Mouse (Mus musculus): ENCODE results near the gene Btbd6. TPM values are rescaled to one million over a fixed set of nuclear protein-coding genes. Genes with fewer than 3 reads are reported as not detected.

The Btbd6 gene
- polyA plus RNA-seq, 1 experiment from 2014 or later: 30.3 TPM

- H3K4me3 ChIP-seq: peak within 1 kb of the TSS; percentile 67
- no peaks in the 10 kb centered on the region for H3K27me3 ChIP-seq
- ATAC-seq: peak; percentile 84
- peaks cover 19% of the 10 kb centered on the region for H3K4me1 ChIP-seq
- H3K4me2 ChIP-seq: peak within 1 kb of the TSS; percentile 67
- peak within 1 kb of the TSS; percentile 82 for H3K9ac ChIP-seq
- no peak within 1 kb of the TSS for H3K27ac ChIP-seq
- no peaks in the 10 kb centered on the region for H3K36me3 ChIP-seq (ENCODE audit: poor library complexity, severe bottlenecking)
- 1% methylated on average over 53 of the region's 58 CpGs for WGBS
- no peaks in the 10 kb centered on the region for H3K9me3 ChIP-seq (replicated peaks)
Observed at GRCm38 (mm10) chr12:112941776-112942713, 34.2 kb upstream of the Btbd6 start, which contains the start of gene Nudt14. Gene Nudt14 (minus strand): TSS chr12:112942124.

- no peaks in the 10 kb centered on the region for H3K27me3 ChIP-seq
- no peak for ATAC-seq
- no peak overlapping the region for H3K9ac ChIP-seq
- H3K4me1 ChIP-seq: peaks cover 15% of the 10 kb centered on the region
- no peak overlapping the region for H3K4me3 ChIP-seq
- WGBS: 88% methylated on average over 2 of the region's 2 CpGs
- H3K4me2 ChIP-seq: no peak overlapping the region
- no peaks in the 10 kb centered on the region for H3K9me3 ChIP-seq (replicated peaks)
- H3K36me3 ChIP-seq (ENCODE audit: poor library complexity, severe bottlenecking): no peaks in the 10 kb centered on the region
- no peak overlapping the region for H3K27ac ChIP-seq
Observed at GRCm38 (mm10) chr12:112943669-112944068, 32.6 kb upstream of the Btbd6 start.

- H3K9me3 ChIP-seq (replicated peaks): no peaks in the 10 kb centered on the region
- no peak overlapping the region for H3K27ac ChIP-seq
- H3K4me3 ChIP-seq: no peak overlapping the region
- H3K36me3 ChIP-seq (ENCODE audit: poor library complexity, severe bottlenecking): no peaks in the 10 kb centered on the region
- 21% methylated on average over 4 of the region's 4 CpGs for WGBS
- peaks cover 4% of the 10 kb centered on the region; the same call in 1 of the 2 replicates for H3K27me3 ChIP-seq
- ATAC-seq: no peak
- no peak overlapping the region for H3K9ac ChIP-seq
- peaks cover 22% of the 10 kb centered on the region for H3K4me1 ChIP-seq
- no peak overlapping the region for H3K4me2 ChIP-seq
Observed at GRCm38 (mm10) chr12:112947307-112947706, 29.0 kb upstream of the Btbd6 start.

- Histone ChIP-seq H3K4me2 (peak overlapping the region; percentile 80), H3K9ac (peak overlapping the region; percentile 71), H3K27ac (peak overlapping the region; percentile 74), H3K36me3 (ENCODE audit: poor library complexity, severe bottlenecking) (no peaks in the 10 kb centered on the region), H3K27me3 (peaks cover 4% of the 10 kb centered on the region; the same call in 1 of the 2 replicates), H3K9me3 (replicated peaks) (no peaks in the 10 kb centered on the region), H3K4me3 (peak overlapping the region; percentile 50), H3K4me1 (peaks cover 20% of the 10 kb centered on the region)
- under 1% methylated on average over 54 of the region's 58 CpGs for WGBS
- peak; percentile 90 for ATAC-seq
Observed at GRCm38 (mm10) chr12:112950040-112950760, 26.1 kb upstream of the Btbd6 start.

DNA sequence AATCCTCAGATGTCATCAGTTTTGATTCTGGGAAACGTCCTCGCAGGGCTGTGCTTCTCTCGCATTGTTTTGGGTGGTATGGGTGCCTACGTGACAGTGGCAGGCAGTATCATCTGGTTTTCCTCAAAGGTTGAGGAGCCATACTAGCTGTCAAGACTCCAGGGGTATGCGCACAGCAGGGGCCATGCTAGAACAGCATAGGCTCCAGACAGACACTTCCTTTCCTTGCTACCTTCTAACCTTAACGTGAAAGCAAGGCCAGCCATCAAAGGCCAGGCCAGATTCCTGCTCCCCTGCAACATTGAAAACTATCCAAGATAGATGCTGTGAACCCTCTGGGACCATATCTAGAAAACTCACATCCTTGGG lies 25.5 kb upstream of the Btbd6 start:
- H3K27ac ChIP-seq: peak overlapping the region; percentile 74
- H3K9me3 ChIP-seq (replicated peaks): no peaks in the 10 kb centered on the region
- ATAC-seq: peak; percentile 41
- peak overlapping the region; percentile 50 for H3K4me3 ChIP-seq
- peaks cover 20% of the 10 kb centered on the region for H3K4me1 ChIP-seq
- peaks cover 4% of the 10 kb centered on the region; the same call in 1 of the 2 replicates for H3K27me3 ChIP-seq
- H3K9ac ChIP-seq: peak overlapping the region; percentile 71
- no peaks in the 10 kb centered on the region for H3K36me3 ChIP-seq (ENCODE audit: poor library complexity, severe bottlenecking)
- WGBS: 4% methylated on average over 6 of the region's 6 CpGs
- H3K4me2 ChIP-seq: peak overlapping the region; percentile 80

GRCm38 (mm10) chr12:112951150-112951842 lies 25.0 kb upstream of the Btbd6 start:
- ATAC-seq: no peak
- WGBS: 25% methylated on average over 7 of the region's 7 CpGs

DNA sequence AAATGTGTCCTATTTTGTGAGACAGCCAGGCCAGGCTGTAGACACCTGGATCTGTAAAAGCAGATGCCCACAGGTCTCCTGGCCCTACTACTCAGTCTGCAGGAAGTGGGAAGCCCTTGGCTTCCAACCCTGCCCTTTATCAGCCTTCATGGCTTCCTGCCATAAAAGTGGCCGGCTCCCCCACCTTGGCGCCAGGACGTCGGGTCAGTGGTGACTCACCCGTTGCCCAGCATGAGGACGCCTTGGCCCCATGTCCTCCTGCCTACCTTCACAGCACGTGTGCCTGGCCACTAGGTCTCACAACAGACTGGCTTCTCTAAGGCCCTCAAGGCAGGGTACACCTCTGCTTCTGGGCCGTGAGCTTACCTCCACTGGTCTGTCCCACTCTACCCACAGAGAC lies 23.8 kb upstream of the Btbd6 start:
- H3K27ac ChIP-seq: no peak overlapping the region
- peaks cover 20% of the 10 kb centered on the region for H3K4me1 ChIP-seq
- peaks cover 8% of the 10 kb centered on the region for H3K36me3 ChIP-seq (ENCODE audit: poor library complexity, severe bottlenecking)
- peaks cover 4% of the 10 kb centered on the region; the same call in 1 of the 2 replicates for H3K27me3 ChIP-seq
- no peak for ATAC-seq
- no peak overlapping the region for H3K4me2 ChIP-seq
- 87% methylated on average over 8 of the region's 8 CpGs for WGBS
- H3K9me3 ChIP-seq (replicated peaks): no peaks in the 10 kb centered on the region
- no peak overlapping the region for H3K4me3 ChIP-seq
- H3K9ac ChIP-seq: no peak overlapping the region

More at GRCm38 (mm10) chr12:112951150-112951842, 25.0 kb upstream of the Btbd6 start:
- H3K36me3 ChIP-seq (ENCODE audit: poor library complexity, severe bottlenecking): no peaks in the 10 kb centered on the region
- H3K4me2 ChIP-seq: peak overlapping the region; percentile 80
- H3K9ac ChIP-seq: 0 out of 2 replicates have a peak overlapping the region, but pooled peaks have one; percentile 71
- peaks cover 20% of the 10 kb centered on the region for H3K4me1 ChIP-seq
- peak overlapping the region; percentile 50 for H3K4me3 ChIP-seq
- H3K9me3 ChIP-seq (replicated peaks): no peaks in the 10 kb centered on the region
- H3K27ac ChIP-seq: peak overlapping the region; percentile 74
- peaks cover 4% of the 10 kb centered on the region; the same call in 1 of the 2 replicates for H3K27me3 ChIP-seq

GRCm38 (mm10) chr12:112952926-112953565 lies 23.2 kb upstream of the Btbd6 start:
- no peak overlapping the region for H3K27ac ChIP-seq
- H3K4me2 ChIP-seq: no peak overlapping the region
- no peak for ATAC-seq
- no peak overlapping the region for H3K4me3 ChIP-seq
- no peaks in the 10 kb centered on the region for H3K9me3 ChIP-seq (replicated peaks)
- H3K36me3 ChIP-seq (ENCODE audit: poor library complexity, severe bottlenecking): peaks cover 13% of the 10 kb centered on the region
- H3K9ac ChIP-seq: no peak overlapping the region
- peaks cover 4% of the 10 kb centered on the region; the same call in 1 of the 2 replicates for H3K27me3 ChIP-seq
- peaks cover 20% of the 10 kb centered on the region for H3K4me1 ChIP-seq
- WGBS: 84% methylated on average over 3 of the region's 3 CpGs

DNA sequence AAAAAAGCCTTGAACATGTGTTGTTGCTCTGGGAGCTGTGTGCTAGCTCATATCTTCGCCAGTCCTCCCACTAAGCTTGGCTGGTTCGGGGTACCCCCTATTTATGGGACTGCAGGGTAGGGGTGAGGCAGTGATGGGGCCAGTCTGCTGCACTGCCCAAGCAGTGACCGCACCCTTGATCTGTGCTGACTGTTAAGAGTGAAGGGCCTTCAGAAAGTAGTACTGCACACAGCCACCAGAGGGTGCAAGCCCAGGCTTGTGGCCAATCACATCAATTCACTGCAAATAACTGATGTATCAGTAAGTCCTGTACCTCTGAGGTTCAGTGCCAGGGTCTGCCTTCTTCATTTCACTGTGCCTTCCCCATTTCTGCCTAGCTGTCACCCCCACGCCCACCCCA lies 20.5 kb upstream of the Btbd6 start:
- H3K9me3 ChIP-seq (replicated peaks): no peaks in the 10 kb centered on the region
- WGBS: 34% methylated on average over 4 of the region's 4 CpGs
- H3K4me3 ChIP-seq: no peak overlapping the region
- peak; percentile 46; the same call in 1 of the 2 replicates for ATAC-seq
- H3K4me2 ChIP-seq: no peak overlapping the region
- peak overlapping the region; percentile 51 for H3K27ac ChIP-seq
- no peak overlapping the region for H3K9ac ChIP-seq
- H3K4me1 ChIP-seq: peaks cover 5% of the 10 kb centered on the region
- peaks cover 34% of the 10 kb centered on the region for H3K36me3 ChIP-seq (ENCODE audit: poor library complexity, severe bottlenecking)
- H3K27me3 ChIP-seq: peaks cover 4% of the 10 kb centered on the region; the same call in 1 of the 2 replicates

GRCm38 (mm10) chr12:112958303-112958702 lies 18.0 kb upstream of the Btbd6 start:
- no peak overlapping the region for H3K4me2 ChIP-seq
- no peak overlapping the region for H3K27ac ChIP-seq
- H3K36me3 ChIP-seq (ENCODE audit: poor library complexity, severe bottlenecking): peaks cover 59% of the 10 kb centered on the region
- no peak overlapping the region for H3K9ac ChIP-seq
- 35% methylated on average over 4 of the region's 4 CpGs for WGBS
- H3K9me3 ChIP-seq (replicated peaks): no peaks in the 10 kb centered on the region
- H3K4me3 ChIP-seq: no peak overlapping the region
- no peaks in the 10 kb centered on the region for H3K27me3 ChIP-seq
- H3K4me1 ChIP-seq: no peaks in the 10 kb centered on the region
- no peak for ATAC-seq

GRCm38 (mm10) chr12:112959421-112959820 lies 16.9 kb upstream of the Btbd6 start:
- ATAC-seq: no peak
- H3K4me3 ChIP-seq: no peak overlapping the region
- 84% methylated on average over 8 of the region's 8 CpGs for WGBS

More at GRCm38 (mm10) chr12:112959421-112959820, 16.9 kb upstream of the Btbd6 start:
- Histone ChIP-seq H3K9me3 (replicated peaks) (no peaks in the 10 kb centered on the region), H3K27me3 (no peaks in the 10 kb centered on the region), H3K9ac (no peak overlapping the region), H3K4me1 (no peaks in the 10 kb centered on the region), H3K36me3 (ENCODE audit: poor library complexity, severe bottlenecking) (peaks cover 70% of the 10 kb centered on the region), H3K4me2 (no peak overlapping the region), H3K27ac (no peak overlapping the region)

All from forebrain, embryonic 13.5 days (tissue).